Mouse (Mus musculus): ENCODE measurements around the gene Pxdc1.
A peak's percentile ranks its signal among the peaks of the same experiment; 100 is the strongest.

The Pxdc1 gene

DNA sequence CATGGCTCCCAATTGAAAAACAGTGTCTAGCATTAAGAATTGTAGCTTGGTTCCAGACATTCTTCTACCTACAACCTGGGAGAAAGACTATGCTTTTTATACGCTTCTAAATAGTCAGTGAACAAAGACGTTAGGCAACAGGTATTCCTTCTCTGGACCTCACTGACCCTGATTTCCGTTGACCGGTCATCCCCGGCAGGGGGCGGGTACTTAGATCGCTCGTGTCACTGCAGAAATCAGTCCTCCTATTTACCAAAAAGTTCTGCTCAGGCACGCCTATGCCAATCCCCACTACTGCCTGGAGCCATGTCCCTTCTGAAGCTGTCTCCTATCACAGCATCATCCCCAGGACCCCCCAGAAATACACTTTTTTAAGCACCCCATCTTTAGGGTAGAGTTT, at the start of gene Pxdc1:
Pxdc1 (minus strand) TSS at position 96 of the 400 bp plus-strand sequence.
- DNase-seq (ENCODE audit: extremely low spot score, low spot score), result peak; percentile 59

DNA sequence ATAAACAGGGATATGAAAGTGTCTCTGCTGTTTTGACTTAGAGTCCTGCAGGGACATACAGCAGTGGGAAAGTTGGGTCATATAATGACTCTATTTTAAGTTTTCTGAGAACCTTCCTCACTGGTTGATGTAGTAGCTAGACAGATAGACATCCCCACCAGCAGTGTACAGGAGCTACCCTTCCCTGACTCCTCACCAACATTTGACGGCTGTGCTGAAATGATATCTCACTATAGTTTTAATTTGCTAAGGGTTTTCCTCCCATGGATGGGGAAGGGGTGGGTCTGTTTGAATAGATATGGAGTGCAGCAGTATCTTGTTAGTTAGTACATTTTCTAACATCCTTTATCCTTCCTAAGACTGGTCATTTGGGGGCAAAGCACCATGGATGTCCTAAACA, 47.3 kb upstream of the Pxdc1 start:
- no peak for DNase-seq (ENCODE audit: extremely low spot score, low spot score)

DNA sequence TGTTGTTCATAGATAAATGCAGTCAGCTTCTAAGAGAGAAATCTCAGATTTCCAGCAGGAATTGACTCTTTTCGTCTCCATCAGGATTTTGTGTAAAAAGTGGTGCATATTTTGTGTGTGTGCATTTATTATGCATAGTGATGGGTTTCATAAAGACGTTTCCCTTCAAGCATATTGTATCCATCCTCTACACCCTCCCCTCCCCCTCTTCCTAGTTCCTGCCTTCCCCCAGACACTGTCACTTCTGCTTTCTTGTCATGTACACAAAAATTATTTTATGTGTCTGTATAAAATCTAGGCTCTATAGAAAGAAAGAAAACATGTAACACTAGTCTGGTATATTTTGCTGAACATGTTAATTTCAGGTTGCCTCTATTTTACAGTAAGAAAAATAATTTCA, 46.8 kb upstream of the Pxdc1 start:
- no peak for DNase-seq (ENCODE audit: extremely low spot score, low spot score)

GRCm38 (mm10) chr13:34696734-34697332, 43.5 kb upstream of the Pxdc1 start:
- DNase-seq (ENCODE audit: extremely low spot score, low spot score), result no peak

DNA sequence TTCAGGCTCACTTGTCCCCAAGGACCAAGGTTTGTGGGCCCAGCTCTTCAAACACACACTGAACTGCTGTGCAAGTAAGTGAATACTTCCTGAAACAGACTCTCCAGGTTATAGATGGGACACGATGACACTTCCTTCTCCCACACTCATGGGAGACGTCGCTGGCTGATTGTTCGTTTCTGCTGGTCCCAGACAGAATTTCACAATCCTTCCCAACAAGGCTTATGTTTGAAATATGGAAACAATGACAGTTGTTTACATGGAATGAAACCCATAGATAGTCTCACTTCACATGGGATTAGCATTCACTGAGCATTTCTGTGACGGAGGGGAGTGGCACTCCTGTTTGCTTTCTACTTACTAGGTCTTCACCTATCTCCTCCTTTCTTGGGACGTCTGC, 39.8 kb upstream of the Pxdc1 start:
- no peak for DNase-seq (ENCODE audit: extremely low spot score, low spot score)

DNA sequence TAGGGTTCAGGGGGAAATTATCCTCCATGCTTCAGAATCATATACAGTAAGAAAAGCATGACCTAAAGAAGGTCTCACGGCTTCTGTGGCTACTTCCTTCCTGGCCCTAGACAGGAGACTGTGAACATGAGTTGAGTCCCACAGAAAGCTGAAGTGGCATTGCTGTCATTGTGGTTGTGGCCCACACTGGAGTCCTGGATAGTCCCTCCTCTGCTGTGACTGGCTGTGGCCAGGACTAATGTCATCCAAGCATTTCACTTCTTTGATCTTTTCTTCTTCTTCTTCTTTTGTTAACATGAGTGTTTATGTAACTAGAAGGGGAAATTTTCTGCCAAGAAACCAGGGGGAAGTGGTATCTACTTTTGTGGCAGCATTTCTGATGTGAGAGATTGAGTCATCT, 37.8 kb upstream of the Pxdc1 start:
- no peak for DNase-seq (ENCODE audit: extremely low spot score, low spot score)

DNA sequence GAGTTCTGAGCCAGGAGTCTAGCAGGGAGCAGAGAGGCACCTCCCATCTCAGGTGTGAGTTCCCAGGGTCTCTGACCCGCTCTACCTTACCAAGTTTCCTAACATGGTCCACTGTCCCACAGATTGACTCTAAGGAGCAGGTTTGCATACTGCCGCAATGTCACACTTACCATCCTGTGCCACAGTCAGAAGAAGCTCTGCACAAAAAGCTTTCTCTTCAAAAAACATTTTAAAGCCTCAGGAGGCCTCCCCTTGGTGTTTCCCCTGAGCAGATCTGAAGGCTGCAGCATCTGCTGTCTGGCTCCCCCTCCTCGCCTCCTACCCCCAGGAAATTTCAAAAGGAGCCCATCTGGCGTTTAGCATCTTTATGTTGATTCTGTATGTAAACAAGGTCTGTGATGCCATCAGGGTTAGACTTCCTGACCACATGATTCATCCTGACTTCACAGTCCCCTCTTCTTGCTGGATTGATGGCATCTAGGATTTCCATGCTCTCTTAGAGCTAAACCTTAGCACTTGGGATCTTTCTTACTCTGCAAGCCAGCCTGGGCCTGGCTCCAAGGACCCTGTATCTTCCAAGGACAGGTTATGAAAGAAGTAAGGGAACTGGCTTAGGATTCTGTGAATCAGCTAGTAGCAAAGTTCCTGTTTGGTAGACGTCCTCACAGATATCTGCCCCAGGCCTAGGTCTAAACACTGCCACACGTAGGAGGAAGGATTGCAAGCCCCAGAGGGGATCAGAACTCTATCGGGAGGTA, 31.9 kb upstream of the Pxdc1 start:
- DNase-seq (ENCODE audit: extremely low spot score, low spot score), result no peak

GRCm38 (mm10) chr13:34683762-34684488, 30.6 kb upstream of the Pxdc1 start:
- no peak for DNase-seq (ENCODE audit: extremely low spot score, low spot score)

DNA sequence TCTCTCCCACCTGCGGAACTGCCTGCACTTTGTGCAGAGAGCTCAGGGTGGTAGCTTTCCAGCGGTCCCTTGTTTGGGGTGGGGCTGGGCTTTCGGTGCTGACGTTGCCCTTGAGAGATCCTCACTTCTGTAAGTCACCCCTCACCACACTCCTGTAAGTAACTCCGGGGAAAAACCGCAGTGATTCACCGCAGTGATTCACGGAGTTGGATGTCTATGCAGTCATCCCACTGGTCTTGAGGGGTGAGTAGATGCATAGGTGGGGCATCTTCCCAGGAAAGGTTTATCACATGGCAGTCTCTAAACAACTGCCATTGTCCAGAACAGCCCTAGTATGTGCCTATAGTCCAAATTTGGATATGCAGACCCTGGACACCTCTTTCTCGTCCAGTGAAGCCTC, 30.0 kb upstream of the Pxdc1 start:
- no peak for DNase-seq (ENCODE audit: extremely low spot score, low spot score)

DNA sequence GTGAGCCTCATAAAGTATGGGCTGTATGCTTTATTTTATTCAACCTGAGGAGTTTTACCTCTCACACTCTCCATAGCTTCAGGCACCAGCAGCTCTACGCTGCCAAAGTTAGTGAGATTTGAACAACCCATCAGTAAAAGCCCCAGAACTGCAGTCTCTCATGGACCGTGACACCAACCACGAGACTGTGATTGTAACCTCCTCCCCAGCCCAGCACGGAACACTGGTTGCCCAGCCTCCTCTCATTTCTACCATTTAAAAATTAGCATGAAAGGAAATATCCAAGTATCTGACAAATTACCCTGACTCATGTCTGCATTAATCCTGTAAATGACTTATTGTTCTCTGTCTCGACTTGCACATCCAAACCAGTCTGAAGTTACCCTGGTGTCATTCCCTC, 23.2 kb upstream of the Pxdc1 start:
- no peak for DNase-seq (ENCODE audit: extremely low spot score, low spot score)

- DNase-seq (ENCODE audit: extremely low spot score, low spot score), result no peak
Measured at GRCm38 (mm10) chr13:34675847-34676383, 22.6 kb upstream of the Pxdc1 start.

GRCm38 (mm10) chr13:34673354-34673753, 20.1 kb upstream of the Pxdc1 start:
- DNase-seq (ENCODE audit: extremely low spot score, low spot score), result no peak

DNA sequence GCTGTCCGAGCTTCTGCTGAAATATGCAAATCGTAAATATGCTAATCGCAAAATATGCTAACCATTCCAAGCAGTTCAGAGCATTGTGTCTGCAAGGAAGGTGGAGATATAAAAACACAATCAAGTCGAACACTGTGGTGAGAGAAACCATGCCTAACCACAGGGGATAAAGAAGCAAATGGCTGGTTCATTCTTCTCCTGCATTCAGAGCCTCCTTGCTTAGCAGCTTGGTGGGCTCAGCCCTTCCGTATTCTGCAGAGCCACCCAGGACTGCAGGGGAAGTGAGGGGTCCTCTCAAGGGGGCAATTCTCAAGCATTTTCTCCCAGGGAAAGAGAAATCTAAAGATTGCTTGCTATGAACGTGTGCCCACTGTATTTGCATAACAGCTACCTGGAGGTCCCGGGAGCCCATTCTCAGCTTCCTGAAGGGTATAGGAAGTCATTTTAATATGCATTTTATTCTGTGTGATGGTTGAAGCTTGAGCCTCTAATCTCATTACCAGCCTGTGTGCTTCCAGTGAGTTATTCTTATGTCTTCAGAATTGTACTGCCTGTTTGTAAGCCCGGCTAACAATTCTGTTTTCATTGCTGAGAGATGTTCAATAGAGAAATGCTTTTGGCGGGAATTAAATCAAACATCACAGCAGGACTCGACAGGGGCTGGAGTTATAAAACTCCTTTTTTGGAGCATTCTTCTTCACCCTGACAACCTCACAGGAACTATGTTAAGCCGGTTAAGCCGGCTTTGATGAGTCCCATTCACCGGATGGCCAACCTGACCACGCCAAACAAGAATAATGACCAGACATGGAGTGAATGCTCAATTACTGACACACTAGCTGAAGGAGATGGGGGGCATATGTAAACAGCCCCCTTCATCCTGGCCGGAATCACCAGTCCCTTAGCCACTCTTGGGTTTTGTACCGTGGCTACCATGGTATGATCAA, 16.9 kb upstream of the Pxdc1 start:
- no peak for DNase-seq (ENCODE audit: extremely low spot score, low spot score)

- DNase-seq (ENCODE audit: extremely low spot score, low spot score), result no peak
Measured at GRCm38 (mm10) chr13:34667197-34667596, 13.9 kb upstream of the Pxdc1 start.

GRCm38 (mm10) chr13:34665074-34665473, 11.8 kb upstream of the Pxdc1 start:
- DNase-seq (ENCODE audit: extremely low spot score, low spot score), result no peak

DNA sequence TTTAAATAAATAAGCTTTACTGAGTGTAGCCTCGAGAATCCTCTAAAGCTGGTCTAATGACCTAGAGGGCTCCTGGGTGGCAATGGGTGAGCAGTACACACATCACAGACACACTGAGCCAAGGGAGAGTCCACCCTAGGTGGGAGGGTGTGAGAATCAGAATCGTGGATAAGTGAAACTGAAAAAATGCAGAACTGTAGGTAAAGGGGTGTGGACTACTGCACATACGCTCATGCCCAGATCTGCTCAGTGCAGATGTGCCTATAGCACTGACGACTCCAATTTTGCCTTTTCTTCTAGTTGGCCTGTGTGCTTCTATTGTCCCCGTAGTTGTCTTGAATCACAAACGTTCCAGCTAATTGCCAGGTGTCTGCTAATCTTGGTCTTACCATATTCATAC, 10.5 kb upstream of the Pxdc1 start:
- DNase-seq (ENCODE audit: extremely low spot score, low spot score), result no peak

GRCm38 (mm10) chr13:34659507-34659906, 6.2 kb upstream of the Pxdc1 start:
- DNase-seq (ENCODE audit: extremely low spot score, low spot score), result no peak

- no peak for DNase-seq (ENCODE audit: extremely low spot score, low spot score)
Measured at GRCm38 (mm10) chr13:34656351-34656750, 3.1 kb upstream of the Pxdc1 start.

DNA sequence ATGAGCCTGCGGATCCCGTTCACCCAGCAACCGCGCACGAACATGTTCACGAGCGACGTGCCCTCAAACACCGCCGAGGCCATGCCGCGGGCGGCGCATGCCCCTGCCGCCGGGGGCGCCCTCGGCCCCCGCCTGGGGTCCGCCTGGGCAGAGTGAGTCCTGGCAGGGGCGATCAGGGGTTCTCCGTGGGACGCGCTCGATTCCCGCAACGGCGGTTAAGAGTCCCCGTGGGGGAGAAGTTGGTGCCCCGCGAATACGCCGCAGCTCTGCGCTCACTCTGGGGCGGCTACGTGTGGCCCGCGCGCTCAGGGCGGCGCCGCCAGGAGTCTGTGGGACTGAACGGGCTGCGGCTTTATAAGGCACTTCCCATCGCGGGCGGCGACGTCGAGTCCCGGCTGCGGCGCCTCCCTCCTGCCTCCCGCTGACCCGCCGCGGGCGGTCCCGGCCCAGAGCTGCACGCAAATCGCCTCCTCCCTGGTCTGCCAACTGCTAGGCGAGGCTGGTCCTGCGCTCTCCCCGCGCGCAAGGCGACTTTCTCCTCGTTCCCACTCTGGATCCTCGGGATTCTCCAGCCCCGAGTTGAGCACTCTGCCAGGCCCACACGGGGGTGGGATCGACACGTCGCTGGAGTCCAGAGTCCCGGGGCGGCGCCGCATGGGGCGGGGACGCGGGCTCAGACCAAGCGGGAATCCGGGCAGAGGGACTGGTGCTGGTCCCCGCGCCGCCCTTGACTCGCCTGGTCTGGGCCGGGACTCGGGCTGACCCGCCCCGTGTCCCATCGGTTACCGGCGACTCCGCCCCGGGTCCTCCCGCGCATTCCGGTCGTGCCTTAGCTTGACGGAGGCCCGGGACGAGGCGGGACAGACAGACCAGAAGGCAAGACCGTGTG, 689 bp downstream of the Pxdc1 start:
- DNase-seq (ENCODE audit: extremely low spot score, low spot score), result peak; percentile 75

GRCm38 (mm10) chr13:34652016-34652352, 1.3 kb downstream of the Pxdc1 start:
- peak; percentile 64 for DNase-seq (ENCODE audit: extremely low spot score, low spot score)
